Mouse (Mus musculus): ENCODE measurements around the gene Parp3. TPM values are rescaled to one million over a fixed set of nuclear protein-coding genes. Genes with fewer than 3 reads are reported as not detected.

Parp3 gene
- polyA plus RNA-seq, 1 experiment: 65.2 TPM

DNA sequence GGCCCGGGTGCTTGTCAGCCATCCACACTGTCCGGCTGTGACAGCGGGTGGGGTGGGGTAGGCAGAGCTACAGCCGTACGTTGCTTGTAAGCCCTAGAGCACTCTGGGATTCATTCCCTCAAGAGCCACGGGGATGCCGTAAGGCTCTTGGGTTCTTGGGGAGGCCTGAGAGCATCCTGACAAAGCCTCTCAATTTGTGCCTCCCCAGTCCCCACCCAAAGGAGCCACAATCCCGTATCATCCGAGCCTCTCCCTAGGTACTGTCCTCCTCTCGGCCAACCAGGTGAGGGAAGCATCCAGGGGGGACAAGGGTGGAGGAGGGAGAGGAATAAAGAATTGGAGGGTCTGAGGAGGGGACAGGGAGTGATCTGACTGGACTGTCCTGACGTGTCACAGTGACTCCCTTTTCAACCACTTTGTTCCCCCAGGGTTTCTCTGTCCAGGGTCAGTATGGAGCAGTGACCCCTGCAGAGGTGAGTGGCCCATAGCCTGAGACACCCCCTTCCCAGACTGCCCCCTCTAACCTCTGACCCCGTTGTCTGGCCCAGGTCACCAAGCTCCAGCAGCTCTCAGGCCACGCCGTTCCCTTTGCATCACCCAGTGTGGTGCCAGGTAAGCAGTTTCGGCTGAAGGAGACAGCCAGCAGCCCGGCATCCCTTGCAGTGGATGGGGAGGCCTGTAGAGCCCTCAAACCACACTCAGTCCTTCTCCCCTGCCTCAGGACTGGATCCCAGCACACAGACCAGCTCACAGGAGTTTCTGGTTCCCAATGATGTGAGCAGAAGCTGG lies 14.9 kb downstream of the Parp3 start:
- 86% methylated on average over 16 of the region's 16 CpGs for WGBS
- Histone ChIP-seq H3K4me1 (ENCODE audit: control insufficient read depth, insufficient read depth, low read length) (no peaks in the 10 kb centered on the region), H3K4me3 (replicated peaks; ENCODE audit: extremely low read depth, low read depth, low read length) (no peak overlapping the region)
- no peak for TF ChIP-seq POLR2A (IDR thresholded peaks at IDR 0.05; ENCODE audit: borderline replicate concordance, extremely low read depth, low read depth, low read length)
- no peak for TF ChIP-seq CTCF (IDR thresholded peaks at IDR 0.05; ENCODE audit: insufficient read depth, low read length)
- DNase-seq: no peak

DNA sequence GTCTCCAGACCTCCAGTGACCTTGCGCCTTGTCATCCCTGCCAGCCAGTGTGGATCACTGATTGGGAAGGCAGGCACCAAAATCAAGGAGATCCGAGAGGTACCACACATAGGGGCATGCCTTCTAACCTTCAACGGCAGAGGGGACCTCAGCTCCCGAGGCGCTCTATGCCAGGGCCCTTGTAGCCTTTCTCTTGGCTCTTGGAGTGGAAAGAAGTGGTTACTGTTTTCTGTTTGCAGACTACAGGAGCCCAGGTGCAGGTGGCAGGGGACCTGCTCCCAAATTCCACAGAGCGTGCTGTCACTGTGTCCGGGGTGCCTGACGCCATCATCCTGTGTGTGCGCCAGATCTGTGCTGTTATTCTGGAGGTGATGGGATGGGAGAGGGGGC lies 15.7 kb downstream of the Parp3 start:
- TF ChIP-seq POLR2A (IDR thresholded peaks at IDR 0.05; ENCODE audit: borderline replicate concordance, extremely low read depth, low read depth, low read length): no peak
- no peak for TF ChIP-seq CTCF (IDR thresholded peaks at IDR 0.05; ENCODE audit: insufficient read depth, low read length)
- H3K4me1 ChIP-seq (ENCODE audit: control insufficient read depth, insufficient read depth, low read length): no peaks in the 10 kb centered on the region
- H3K4me3 ChIP-seq (replicated peaks; ENCODE audit: extremely low read depth, low read depth, low read length): no peak overlapping the region
- DNase-seq: no peak
- 87% methylated on average over 9 of the region's 9 CpGs for WGBS

DNA sequence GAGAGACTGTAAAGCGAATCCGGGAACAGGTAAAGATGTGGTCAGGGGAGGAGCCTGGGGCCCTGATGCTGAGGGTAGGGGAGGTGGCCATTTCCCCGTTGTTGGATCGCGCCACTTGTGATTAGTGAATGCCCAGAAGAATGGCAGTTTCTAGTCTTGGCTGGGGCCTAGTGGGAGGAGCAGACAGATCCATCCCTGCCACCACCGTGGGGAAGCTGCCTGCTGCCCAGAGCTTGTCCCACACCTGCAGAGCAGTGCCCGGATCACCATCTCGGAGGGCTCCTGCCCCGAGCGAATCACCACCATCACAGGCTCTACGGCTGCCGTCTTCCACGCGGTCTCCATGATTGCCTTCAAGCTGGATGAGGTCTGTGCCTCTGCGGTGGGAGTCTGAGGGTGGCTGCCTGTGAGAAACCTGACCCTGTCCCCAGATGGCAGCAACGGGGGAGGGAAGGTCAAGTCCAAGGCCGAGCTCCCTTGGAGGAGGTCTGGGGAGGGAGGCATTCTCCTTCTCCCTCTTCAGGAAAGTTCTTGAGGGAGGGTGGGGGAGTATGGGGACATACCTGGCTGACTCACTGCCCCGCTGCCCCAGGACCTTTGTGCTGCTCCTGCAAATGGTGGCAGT lies 16.2 kb downstream of the Parp3 start:
- DNase-seq: no peak
- no peak overlapping the region for H3K4me3 ChIP-seq (replicated peaks; ENCODE audit: extremely low read depth, low read depth, low read length)
- TF ChIP-seq CTCF (IDR thresholded peaks at IDR 0.05; ENCODE audit: insufficient read depth, low read length): no peak
- no peak for TF ChIP-seq POLR2A (IDR thresholded peaks at IDR 0.05; ENCODE audit: borderline replicate concordance, extremely low read depth, low read depth, low read length)
- no peaks in the 10 kb centered on the region for H3K4me1 ChIP-seq (ENCODE audit: control insufficient read depth, insufficient read depth, low read length)
- WGBS: 82% methylated on average over 18 of the region's 18 CpGs

DNA sequence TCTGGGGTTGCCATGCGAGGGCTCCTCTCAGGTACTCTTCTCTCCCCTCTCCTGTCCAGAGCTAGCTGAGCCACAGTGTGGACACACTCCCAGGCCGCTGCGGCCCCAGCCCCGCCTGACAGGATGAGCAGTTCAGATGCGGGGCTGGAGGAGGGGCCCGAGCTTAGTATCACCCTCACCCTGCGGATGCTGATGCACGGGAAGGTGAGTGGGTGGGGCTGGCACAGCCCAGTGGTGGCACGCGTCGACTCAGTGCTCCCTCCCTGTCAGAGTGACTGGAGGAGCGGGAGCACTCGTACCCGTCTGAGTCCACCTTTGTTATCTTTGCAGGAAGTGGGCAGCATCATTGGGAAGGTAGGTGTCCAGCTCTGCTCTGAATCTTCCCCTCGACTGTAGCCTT lies 16.8 kb downstream of the Parp3 start:
- TF ChIP-seq POLR2A (IDR thresholded peaks at IDR 0.05; ENCODE audit: borderline replicate concordance, extremely low read depth, low read depth, low read length) (no peak), CTCF (IDR thresholded peaks at IDR 0.05; ENCODE audit: insufficient read depth, low read length) (no peak)
- Histone ChIP-seq H3K4me3 (replicated peaks; ENCODE audit: extremely low read depth, low read depth, low read length) (no peak overlapping the region), H3K4me1 (ENCODE audit: control insufficient read depth, insufficient read depth, low read length) (no peaks in the 10 kb centered on the region)
- WGBS: 77% methylated on average over 15 of the region's 15 CpGs
- DNase-seq: no peak

DNA sequence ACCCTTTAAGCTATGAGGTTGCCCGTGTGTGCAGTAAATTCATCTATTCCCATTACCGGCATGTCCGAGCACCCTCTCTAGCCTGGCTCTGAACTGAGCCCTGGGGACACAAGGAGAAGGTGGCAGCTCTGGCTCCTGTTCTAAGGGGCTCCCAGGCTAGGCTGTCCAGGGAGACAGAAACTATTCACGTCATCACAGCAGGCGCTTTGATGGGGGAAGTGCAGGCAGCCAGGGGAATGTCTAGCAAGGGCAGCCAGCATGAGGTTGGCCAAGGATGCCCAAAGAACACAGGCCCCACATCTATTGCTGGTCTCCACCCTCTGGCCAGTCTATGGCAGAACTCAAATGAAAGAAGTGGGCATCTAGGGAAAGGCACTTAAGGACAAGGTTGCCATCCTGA lies 18.8 kb downstream of the Parp3 start:
- DNase-seq: no peak
- WGBS: 81% methylated on average over 5 of the region's 5 CpGs
- TF ChIP-seq POLR2A (IDR thresholded peaks at IDR 0.05; ENCODE audit: borderline replicate concordance, extremely low read depth, low read depth, low read length) (no peak), CTCF (IDR thresholded peaks at IDR 0.05; ENCODE audit: insufficient read depth, low read length) (no peak)
- H3K4me3 ChIP-seq (replicated peaks; ENCODE audit: extremely low read depth, low read depth, low read length): no peak overlapping the region
- H3K4me1 ChIP-seq (ENCODE audit: control insufficient read depth, insufficient read depth, low read length): peaks cover 4% of the 10 kb centered on the region; the same call in 1 of the 2 replicates

DNA sequence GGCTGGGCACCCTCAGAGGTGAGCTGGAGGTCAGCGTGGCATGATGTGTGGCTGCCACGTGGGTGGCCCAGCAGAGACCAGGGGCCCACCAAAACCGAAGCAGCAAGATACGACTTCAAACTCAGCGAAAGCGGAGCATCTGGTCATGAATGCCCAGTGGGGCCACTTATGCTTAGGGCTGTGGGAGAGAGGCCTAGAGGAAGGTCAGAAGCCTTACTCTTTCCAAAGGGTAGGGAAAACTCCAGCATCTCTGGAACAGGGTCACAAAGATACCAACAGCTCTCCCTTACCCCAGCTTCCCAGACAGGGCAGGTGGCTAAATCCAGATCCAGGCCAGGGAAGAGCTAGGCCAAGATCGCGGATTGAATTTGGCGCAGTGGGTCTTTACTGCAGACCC lies 19.6 kb downstream of the Parp3 start:
- DNase-seq: no peak
- Histone ChIP-seq H3K4me1 (ENCODE audit: control insufficient read depth, insufficient read depth, low read length) (peaks cover 5% of the 10 kb centered on the region; the same call in 1 of the 2 replicates), H3K4me3 (replicated peaks; ENCODE audit: extremely low read depth, low read depth, low read length) (no peak overlapping the region)
- TF ChIP-seq CTCF (IDR thresholded peaks at IDR 0.05; ENCODE audit: insufficient read depth, low read length) (no peak), POLR2A (IDR thresholded peaks at IDR 0.05; ENCODE audit: borderline replicate concordance, extremely low read depth, low read depth, low read length) (no peak)
- 72% methylated on average over 9 of the region's 9 CpGs for WGBS

DNA sequence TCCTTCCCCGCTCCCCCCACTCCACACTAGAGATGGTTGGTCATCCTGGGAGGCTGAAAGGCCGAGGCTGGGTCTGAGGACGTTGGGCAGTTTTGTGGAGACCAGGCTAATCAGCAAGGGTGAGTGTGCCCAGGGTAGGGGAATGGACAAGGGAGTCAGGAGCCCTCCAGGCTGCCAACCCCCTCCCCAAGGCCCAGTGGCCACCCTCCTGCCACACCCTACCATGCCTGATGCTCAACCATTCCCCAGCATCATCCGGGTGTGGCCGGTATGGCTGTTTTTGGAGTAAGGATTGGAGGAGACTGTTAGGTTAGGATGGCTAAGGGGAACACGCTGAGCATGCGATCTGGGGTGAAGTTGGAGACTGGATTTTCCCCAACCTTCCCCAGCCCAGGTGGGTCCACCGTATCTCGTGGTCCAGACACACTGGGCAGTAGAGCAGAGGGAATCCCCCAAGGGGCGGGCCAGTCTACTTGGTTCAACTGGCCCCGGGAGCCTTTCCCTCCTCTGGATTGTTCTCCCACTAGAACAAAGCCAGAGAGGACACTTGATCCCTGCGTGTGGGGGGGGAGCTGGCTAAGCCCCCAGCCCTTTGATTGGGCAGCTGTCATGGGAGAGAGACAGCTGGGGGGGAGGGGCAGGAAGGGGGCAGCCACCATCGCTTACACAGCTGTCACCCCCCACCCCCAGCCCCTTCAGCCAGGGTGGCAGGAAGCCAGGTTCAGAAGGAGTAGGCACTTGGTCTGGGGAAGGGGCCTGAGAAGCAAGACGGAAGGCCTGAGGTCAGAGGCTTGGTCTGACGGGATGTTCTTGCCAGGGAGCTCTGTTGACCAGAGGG lies 20.2 kb downstream of the Parp3 start:
- H3K4me1 ChIP-seq (ENCODE audit: control insufficient read depth, insufficient read depth, low read length): peaks cover 5% of the 10 kb centered on the region; the same call in 1 of the 2 replicates
- WGBS: 60% methylated on average over 15 of the region's 15 CpGs
- no peak for DNase-seq
- no peak overlapping the region for H3K4me3 ChIP-seq (replicated peaks; ENCODE audit: extremely low read depth, low read depth, low read length)
- TF ChIP-seq POLR2A (IDR thresholded peaks at IDR 0.05; ENCODE audit: borderline replicate concordance, extremely low read depth, low read depth, low read length) (no peak), CTCF (IDR thresholded peaks at IDR 0.05; ENCODE audit: insufficient read depth, low read length) (no peak)

DNA sequence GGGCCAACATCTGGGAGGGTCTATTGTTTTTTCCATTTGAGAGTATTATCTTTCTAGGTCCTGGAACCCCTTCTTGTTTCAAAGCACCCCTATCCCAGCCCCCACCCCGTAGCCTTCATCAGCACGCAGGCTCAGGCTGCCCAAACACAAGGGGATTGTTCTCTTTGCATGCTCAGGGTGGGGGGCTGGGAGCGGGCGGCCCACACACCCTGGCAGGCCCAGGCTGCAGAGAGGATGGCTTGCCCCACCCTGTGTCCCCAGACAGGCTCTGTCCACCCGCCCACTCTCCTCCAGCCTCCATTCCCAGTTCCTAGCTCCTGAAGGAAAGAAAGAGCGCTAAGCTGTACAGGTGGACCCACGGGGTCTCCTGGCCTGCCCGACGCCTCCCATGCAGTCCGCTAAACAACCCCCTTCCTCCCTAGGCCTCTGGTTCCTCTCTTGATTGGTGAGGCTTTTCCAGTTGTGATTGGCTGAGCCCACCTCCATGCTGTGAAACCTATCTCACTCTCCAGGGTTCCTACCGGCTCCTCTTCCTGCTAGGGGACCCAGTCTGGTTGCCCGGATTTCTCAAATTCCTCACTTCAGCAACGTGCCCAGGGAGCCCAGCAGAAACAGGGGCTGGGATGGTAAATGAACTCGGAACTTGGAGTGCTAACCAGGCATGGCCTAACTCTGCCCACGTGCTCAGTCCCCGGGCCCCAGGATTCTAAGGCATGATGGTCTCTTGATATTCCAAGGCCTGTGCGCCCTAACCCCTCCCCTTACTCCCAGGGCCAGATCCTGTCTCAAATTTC lies 21.7 kb downstream of the Parp3 start:
- Histone ChIP-seq H3K4me3 (replicated peaks; ENCODE audit: extremely low read depth, low read depth, low read length) (no peak overlapping the region), H3K4me1 (ENCODE audit: control insufficient read depth, insufficient read depth, low read length) (peaks cover 11% of the 10 kb centered on the region)
- TF ChIP-seq POLR2A (IDR thresholded peaks at IDR 0.05; ENCODE audit: borderline replicate concordance, extremely low read depth, low read depth, low read length) (no peak), CTCF (IDR thresholded peaks at IDR 0.05; ENCODE audit: insufficient read depth, low read length) (no peak)
- DNase-seq: no peak
- WGBS: 55% methylated on average over 17 of the region's 17 CpGs
